Mouse (Mus musculus) kidney, adult 9 months (tissue): ENCODE measurements at regions not wholly inside any gene's neighbourhood (a gene's known extent, or its start where the extent isn't known, plus 50 kb on each side); places are given as distances from the start of the nearest gene placed in this dataset.
"Not testable (repeated sequence)": the region's sequence is repeated elsewhere in the genome, so short reads cannot be mapped to it uniquely, and the experiment has no call there.

Experiments used
- DNase-seq: peaks from one replicate; pipeline ENCODE4 v3.0.0; 2022

DNA sequence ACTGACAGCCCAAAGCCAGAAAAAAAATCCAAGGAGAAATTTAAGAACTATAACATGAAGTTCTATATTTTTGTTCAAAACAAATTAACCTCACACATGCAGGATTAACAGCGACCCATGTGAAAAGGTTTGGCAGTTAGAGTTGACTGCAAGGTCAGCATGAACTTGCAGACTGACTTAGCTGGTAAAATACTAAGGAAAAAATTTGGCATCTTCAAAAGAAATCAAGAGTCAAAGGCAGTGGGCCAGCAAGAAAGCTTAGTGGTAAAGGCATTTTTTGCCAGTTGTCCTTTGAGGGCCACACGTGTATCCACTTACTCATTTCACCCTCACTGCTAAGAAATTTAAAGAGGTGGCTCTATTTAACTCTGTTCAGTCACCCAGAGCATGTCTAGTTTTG lies 440.2 kb upstream of the Hsf2 start:
- DNase-seq: no peak

DNA sequence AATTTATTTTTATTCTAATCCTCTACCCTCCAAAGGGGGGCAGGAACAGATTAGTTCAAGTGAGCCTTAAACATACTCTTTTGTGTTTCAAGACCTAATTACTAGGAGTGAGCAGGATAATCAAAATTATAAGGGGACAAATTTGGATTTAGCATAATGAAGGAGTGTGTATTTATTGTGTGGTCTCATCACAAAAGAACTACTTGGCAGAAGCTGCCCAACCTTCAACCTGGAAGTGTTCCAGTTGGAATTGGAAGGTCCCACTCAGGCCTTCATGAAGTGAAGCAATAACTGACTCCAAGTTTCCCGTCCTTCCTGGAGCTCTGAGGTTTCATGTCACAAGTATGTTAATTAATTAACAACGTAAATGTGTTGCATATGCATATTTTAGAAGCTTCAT lies 439.3 kb upstream of the Hsf2 start:
- DNase-seq: no peak

- DNase-seq: no peak
Observed at GRCm38 (mm10) chr10:57047719-57048118, 438.5 kb upstream of the Hsf2 start.

GRCm38 (mm10) chr10:57053375-57053774 lies 432.8 kb upstream of the Hsf2 start:
- DNase-seq: not testable (repeated sequence)

GRCm38 (mm10) chr10:57090131-57090530 lies 396.1 kb upstream of the Hsf2 start:
- DNase-seq: no peak

- no peak for DNase-seq
Observed at GRCm38 (mm10) chr10:57095920-57096319, 390.3 kb upstream of the Hsf2 start.

- DNase-seq: no peak
Observed at GRCm38 (mm10) chr10:57113359-57113758, 372.8 kb upstream of the Hsf2 start.

GRCm38 (mm10) chr10:57114696-57115271 lies 371.4 kb upstream of the Hsf2 start:
- DNase-seq: no peak

DNA sequence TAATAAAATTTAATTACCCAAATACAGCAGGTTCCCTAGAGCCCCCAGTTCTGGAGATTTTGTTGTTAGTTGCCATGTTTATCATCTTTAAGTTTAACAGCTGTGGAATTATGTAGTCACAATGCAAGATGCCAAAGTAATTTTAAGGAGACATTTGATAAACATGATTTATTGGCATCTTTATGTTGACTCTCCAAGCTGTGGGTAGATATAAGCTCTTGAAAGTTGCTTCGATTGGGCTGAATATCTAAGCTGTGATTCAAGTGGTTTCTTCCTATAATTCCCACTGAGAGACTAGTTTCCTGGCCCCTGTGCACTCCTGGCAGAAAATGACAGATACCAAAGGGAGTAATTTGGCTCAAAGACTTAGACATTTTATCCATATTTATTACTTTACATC lies 364.7 kb upstream of the Hsf2 start:
- DNase-seq: no peak

- DNase-seq: no peak
Observed at GRCm38 (mm10) chr10:57127185-57127584, 359.0 kb upstream of the Hsf2 start.

GRCm38 (mm10) chr10:57156426-57156825 lies 329.8 kb upstream of the Hsf2 start:
- no peak for DNase-seq

- DNase-seq: no peak
Observed at GRCm38 (mm10) chr10:57156912-57157311, 329.3 kb upstream of the Hsf2 start.

DNA sequence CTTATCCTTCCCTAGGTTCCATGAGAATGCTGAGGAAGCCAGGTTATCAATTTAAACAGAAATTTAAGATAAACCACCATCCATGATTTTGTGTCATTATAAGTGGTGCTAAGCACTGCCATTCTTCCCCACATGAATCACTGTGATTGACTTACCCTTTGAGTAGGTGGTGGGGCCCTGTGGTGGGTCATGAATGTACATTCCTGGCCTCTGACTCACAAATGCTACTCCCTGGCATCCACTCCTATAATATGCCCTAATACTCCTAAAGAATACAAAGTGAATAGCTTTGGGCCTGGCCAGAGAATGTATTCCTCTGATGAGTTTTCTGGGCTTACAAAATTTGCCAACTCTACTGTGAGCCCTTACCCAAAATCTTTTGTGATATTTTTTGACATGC lies 325.6 kb upstream of the Hsf2 start:
- DNase-seq: no peak

DNA sequence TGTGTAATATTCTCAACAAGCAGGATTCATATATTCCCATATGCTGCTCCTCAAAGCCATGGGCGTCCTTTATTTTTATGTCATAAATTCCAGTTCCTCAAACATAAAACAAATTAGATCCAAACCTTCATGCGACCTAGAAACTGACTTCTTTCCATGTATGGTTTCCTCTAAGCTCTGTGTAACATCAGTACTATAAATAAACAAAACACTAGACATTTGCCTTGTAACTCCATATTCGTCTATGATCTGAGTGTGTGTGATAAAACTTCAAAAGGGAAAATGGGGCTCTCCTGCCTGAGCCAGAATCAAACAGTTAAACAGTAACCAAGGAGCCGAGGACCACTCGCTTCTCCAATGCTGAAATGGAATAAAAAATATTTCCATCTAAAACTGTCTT lies 322.8 kb upstream of the Hsf2 start:
- DNase-seq: no peak

DNA sequence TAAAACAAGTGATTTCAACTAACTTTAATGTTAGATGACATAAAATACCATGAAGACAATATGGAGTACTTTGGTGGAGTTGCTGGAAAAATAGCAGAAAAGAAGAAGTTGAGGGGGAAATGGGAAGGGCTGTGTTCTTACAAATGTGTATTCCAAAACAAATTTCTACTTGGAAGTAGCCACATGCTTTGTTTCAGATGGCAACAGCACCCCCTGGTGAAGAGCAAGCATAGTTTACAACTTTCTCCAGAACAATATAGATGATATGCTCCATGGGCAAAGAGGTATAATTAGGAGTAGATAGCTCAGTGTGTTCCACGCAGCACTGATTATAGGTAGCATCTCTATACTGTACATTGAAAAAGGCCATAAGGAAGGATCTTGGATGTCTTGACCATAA lies 302.6 kb upstream of the Hsf2 start:
- DNase-seq: no peak

DNA sequence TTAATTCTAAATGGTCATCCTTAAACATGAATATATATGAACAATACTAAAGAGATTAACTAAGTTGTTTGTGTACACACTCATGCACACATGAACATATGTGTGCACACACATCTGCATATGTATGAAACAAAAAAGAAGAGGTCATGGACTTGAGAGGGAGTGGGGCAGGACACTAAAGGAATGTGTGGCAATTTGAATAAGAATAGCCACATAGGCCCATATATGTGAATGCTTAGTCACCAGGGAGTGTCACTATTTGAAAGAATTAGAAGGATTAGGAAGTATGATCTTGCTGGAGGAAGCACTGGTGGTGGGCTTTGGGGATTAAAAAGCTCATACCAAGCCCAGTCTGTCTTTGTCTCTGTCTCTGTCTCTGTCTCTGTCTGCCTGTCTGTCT lies 275.5 kb upstream of the Hsf2 start:
- DNase-seq: no peak

DNA sequence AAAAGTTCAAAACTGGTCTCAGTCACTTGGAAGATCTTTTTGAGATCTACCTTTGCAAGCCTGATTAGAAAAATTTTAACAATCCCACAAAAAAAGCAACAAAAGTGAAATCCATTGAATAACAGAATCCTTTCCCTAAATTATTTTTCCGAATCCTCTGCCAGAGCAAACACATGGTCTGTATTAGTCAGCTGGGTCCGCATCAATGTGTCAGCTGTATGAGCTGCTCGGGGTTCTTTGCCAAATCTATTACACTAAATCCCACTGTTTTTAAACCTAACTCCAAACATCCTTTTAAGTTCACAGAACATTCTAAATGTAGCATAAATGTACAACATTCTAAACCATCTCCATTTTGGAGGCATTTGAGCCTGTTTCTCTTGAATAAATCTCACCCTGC lies 255.1 kb upstream of the Hsf2 start:
- no peak for DNase-seq

DNA sequence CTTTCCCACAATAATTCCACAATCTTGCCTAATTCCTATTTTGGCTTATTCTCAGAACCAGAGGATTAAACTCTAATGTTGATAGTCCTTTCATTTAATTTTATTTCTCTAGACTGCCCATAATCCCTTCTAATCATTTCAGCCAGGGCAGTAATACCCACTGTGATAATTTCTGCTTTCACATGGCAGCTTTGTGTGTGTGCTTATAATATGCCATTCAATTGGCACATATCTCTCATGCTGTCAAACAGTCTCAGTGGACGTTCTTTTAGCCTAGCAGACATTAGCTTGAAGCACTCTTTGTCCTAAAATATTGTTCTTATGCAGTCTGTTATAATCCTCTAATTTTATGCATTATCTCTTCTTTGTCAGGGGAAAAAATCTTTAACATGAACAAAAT lies 205.0 kb upstream of the Hsf2 start:
- DNase-seq: no peak

DNA sequence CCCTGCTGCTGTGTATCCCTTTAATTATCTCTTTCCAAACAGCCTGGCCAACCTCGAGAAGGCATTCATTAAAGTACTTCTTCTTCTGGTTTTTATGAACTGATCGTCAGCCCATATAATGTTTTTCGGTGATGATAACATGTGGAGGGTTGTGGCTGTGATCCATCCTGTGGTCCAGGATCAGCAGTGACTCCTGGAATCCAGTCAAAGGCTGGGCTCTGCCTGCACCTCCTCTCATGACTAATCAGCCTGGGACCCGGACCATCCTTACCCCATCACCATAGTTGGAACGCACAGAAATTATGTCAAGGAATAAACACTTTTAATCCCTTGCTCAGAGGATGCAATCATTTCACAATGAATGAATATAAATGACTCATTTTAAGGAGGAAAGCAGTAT lies 203.3 kb upstream of the Hsf2 start:
- no peak for DNase-seq

GRCm38 (mm10) chr10:57291596-57291995 lies 194.6 kb upstream of the Hsf2 start:
- no peak for DNase-seq

DNA sequence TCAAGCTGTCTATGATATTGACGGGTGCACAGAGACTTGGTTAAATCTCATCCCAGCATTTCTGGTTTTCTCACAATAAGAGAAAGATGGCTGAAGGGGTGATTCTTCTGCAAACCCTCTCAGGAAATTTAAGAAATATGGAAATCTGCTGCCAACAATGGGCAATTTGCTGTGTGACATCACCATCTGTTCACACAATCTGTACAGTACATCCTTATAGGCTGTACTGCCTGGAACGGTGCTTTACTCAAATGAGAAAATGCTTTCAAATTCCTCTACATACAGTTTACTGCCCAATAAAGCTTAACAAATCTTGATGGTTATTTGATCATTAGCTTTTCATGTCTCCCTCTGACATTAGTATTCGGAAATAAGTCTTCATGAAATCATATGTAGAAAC lies 172.4 kb upstream of the Hsf2 start:
- no peak for DNase-seq

GRCm38 (mm10) chr10:57317067-57317466 lies 169.1 kb upstream of the Hsf2 start:
- no peak for DNase-seq

DNA sequence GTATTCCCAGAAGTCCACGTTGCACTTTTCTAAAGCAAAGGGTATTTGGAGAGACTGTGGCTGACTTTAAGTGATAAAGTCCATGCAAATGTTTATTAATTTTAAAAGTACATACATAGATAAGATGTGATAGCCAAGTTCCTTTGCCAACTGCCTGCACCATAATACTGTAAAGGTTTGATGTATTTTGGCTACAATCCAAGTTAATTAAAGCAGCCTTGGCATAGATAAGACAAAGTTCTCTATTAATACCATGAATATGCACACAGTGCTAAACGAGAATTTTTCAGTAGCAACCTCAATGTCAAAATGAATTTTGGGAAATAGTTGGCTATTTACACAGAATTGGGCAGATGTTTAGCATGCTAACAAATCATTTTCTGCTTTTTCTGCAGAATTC lies 167.0 kb upstream of the Hsf2 start:
- no peak for DNase-seq

- DNase-seq: no peak
Observed at GRCm38 (mm10) chr10:57322717-57323424, 163.3 kb upstream of the Hsf2 start.

GRCm38 (mm10) chr10:57324226-57324625 lies 162.0 kb upstream of the Hsf2 start:
- no peak for DNase-seq
